Mouse (Mus musculus) B cell, adult 2 months (primary cell): ENCODE results near the gene Bloc1s1.

ENCODE experiments used
- DNase-seq, 2 experiments: peaks; one replicate each; pipeline ENCODE4 v3.0.0; 2022

The Bloc1s1 gene

GRCm38 (mm10) chr10:128929638-128930378 is 6.0 kb upstream of the Bloc1s1 start:
- no peak for DNase-seq

- DNase-seq = no peak
These were observed 4.5 kb upstream of the Bloc1s1 start for GRCm38 (mm10) chr10:128928356-128928755.

- DNase-seq = peak; percentile 91
These were observed 683 bp downstream of the Bloc1s1 start for GRCm38 (mm10) chr10:128923013-128923691.

- no peak for DNase-seq
These were observed 1.1 kb downstream of the Bloc1s1 start, which contains the start of gene Rdh5 for GRCm38 (mm10) chr10:128922822-128923012. Gene Rdh5, minus strand, starts transcription at chr10:128922888.

GRCm38 (mm10) chr10:128921883-128922821 is 1.7 kb downstream of the Bloc1s1 start:
- DNase-seq = no peak

- no peak for DNase-seq
These were observed 2.6 kb downstream of the Bloc1s1 start for GRCm38 (mm10) chr10:128921251-128921650.

GRCm38 (mm10) chr10:128920736-128921161 is 3.1 kb downstream of the Bloc1s1 start:
- DNase-seq = no peak

- no peak for DNase-seq
These were observed 3.9 kb downstream of the Bloc1s1 start for GRCm38 (mm10) chr10:128919966-128920365.

GRCm38 (mm10) chr10:128919203-128919631 is 4.6 kb downstream of the Bloc1s1 start:
- no peak for DNase-seq

- no peak for DNase-seq
These were observed 5.6 kb downstream of the Bloc1s1 start for GRCm38 (mm10) chr10:128918246-128918645.

GRCm38 (mm10) chr10:128917400-128917799 is 6.4 kb downstream of the Bloc1s1 start:
- no peak for DNase-seq

GRCm38 (mm10) chr10:128916665-128917064 is 7.2 kb downstream of the Bloc1s1 start:
- DNase-seq = no peak

- no peak for DNase-seq
These were observed 8.3 kb downstream of the Bloc1s1 start for GRCm38 (mm10) chr10:128915550-128915949.

- DNase-seq = no peak
These were observed 10.1 kb downstream of the Bloc1s1 start for GRCm38 (mm10) chr10:128913696-128914095.

GRCm38 (mm10) chr10:128913219-128913618 is 10.6 kb downstream of the Bloc1s1 start:
- DNase-seq = peak; percentile 87 to 88

- DNase-seq = no peak
These were observed 11.0 kb downstream of the Bloc1s1 start for GRCm38 (mm10) chr10:128912791-128913190.

GRCm38 (mm10) chr10:128912268-128912667 is 11.6 kb downstream of the Bloc1s1 start:
- no peak for DNase-seq

- no peak for DNase-seq
These were observed 12.4 kb downstream of the Bloc1s1 start for GRCm38 (mm10) chr10:128911430-128911829.

GRCm38 (mm10) chr10:128910066-128910841 is 13.6 kb downstream of the Bloc1s1 start:
- DNase-seq = peak; percentile 8 to 18

GRCm38 (mm10) chr10:128909567-128910028 is 14.2 kb downstream of the Bloc1s1 start:
- DNase-seq = peak; percentile 21 to 26

- DNase-seq = no peak
These were observed 14.9 kb downstream of the Bloc1s1 start for GRCm38 (mm10) chr10:128908778-128909448.

GRCm38 (mm10) chr10:128904812-128905211 is 19.0 kb downstream of the Bloc1s1 start:
- no peak for DNase-seq
